Mouse (Mus musculus) forebrain, embryonic 11.5 days (tissue): ENCODE data around the gene Slc17a2. TPM values are rescaled to one million over a fixed set of nuclear protein-coding genes. Genes with fewer than 3 reads are reported as not detected.

ENCODE experiments used
- ATAC-seq: fragments of 200-750 bp; cut with Nextera tagmentation; replicated peaks from 2 replicates; pipeline ENCODE4 v1.8.0; 2017; ENCODE audit warnings: moderate TSS enrichment; ENCODE audit not compliant: low FRiP score
- DNase-seq: peaks from one replicate; pipeline ENCODE4 v3.0.0-alpha.2; 2017; ENCODE audit warnings: low spot score
- H3K27ac ChIP-seq: fragments of 300-500 bp; sonication (generic); 2 replicates; pipeline ENCODE4 v1.5.1; 2014; ENCODE audit warnings: low read depth, low read length
- H3K27me3 ChIP-seq: fragments of 300-500 bp; sonication (generic); 2 replicates; pipeline ENCODE4 v1.6.1; 2014; ENCODE audit warnings: mild to moderate bottlenecking, low read length, mixed read lengths; ENCODE audit not compliant: control insufficient read depth, insufficient read depth
- H3K36me3 ChIP-seq: fragments of 300-500 bp; sonication (generic); 2 replicates; pipeline ENCODE4 v1.6.1; 2014; ENCODE audit warnings: mild to moderate bottlenecking, low read length, moderate library complexity, mixed read lengths; ENCODE audit not compliant: control insufficient read depth, insufficient read depth
- H3K4me1 ChIP-seq: fragments of 300-500 bp; sonication (generic); replicated peaks from 2 replicates; pipeline ENCODE4 v1.6.1; 2014; ENCODE audit warnings: low read length, mixed read lengths; ENCODE audit not compliant: control insufficient read depth, insufficient read depth
- H3K4me2 ChIP-seq: fragments of 300-500 bp; sonication (generic); 2 replicates; pipeline ENCODE4 v1.6.1; 2014; ENCODE audit warnings: low read depth, mild to moderate bottlenecking, low read length, moderate library complexity, mixed read lengths; ENCODE audit not compliant: severe bottlenecking
- H3K4me3 ChIP-seq: fragments of 300-500 bp; sonication (generic); 2 replicates; pipeline ENCODE4 v1.5.1; 2014; ENCODE audit warnings: low read depth, low read length
- H3K9ac ChIP-seq: fragments of 300-500 bp; sonication (generic); 2 replicates; pipeline ENCODE4 v1.6.1; 2014; ENCODE audit warnings: low read length
- H3K9me3 ChIP-seq: fragments of 300-500 bp; sonication (generic); 2 replicates; pipeline ENCODE4 v1.6.1; 2016; ENCODE audit warnings: low read length, mixed read lengths; ENCODE audit not compliant: control insufficient read depth
- WGBS: fragments of 180-500 bp; shearing (Covaris S2); extraction: QIAGEN DNeasy Blood & Tissue Kit; methylation state at CpG from one replicate; pipeline ENCODE4 v1.1.7; 2014; 5-methylcytosine and 5-hydroxymethylcytosine counted together
- polyA plus RNA-seq: library from polyadenylated mRNA; unstranded; fragments of >200 nt; fragmentation: Nextera tagmentation; extraction: Ambion mirVana; gene quantifications from 2 replicates; pipeline ENCODE4 v1.2.1, GENCODE M21; 2014

The Slc17a2 gene
- polyA plus RNA-seq, 1 experiment from 2014 or later: not detected

- H3K9ac ChIP-seq: no peak overlapping the region
These were observed 55.0 kb downstream of the Slc17a2 start for GRCm38 (mm10) chr13:23861815-23862214.

DNA sequence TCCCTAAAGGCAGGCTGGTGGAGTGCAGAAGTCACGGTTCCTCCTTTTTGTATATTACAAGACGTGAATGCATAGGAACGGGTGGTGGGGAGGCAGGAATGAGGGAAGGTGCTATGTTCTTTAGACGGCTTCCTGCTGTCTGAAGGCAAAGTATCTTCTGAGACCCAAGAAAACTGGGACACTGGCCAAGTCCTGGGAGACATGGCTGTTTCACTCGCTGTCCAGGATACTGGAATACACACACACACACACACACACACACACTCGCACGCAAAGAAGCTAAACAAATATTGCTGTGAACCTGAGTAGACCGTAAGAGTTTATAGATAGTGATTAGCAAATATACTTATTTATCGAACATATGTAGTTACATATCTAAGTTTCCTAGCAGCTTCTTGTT lies 57.9 kb downstream of the Slc17a2 start:
- H3K4me1 ChIP-seq: no peaks in the 10 kb centered on the region
- no peak overlapping the region for H3K9ac ChIP-seq
- ATAC-seq: no peak
- H3K9me3 ChIP-seq: no peaks in the 10 kb centered on the region
- no peaks in the 10 kb centered on the region for H3K27me3 ChIP-seq
- H3K4me3 ChIP-seq: no peak overlapping the region
- DNase-seq: no peak
- WGBS: 91% methylated on average over 9 of the region's 9 CpGs
- no peak overlapping the region for H3K4me2 ChIP-seq
- no peaks in the 10 kb centered on the region for H3K36me3 ChIP-seq
- H3K27ac ChIP-seq: no peak overlapping the region

More at GRCm38 (mm10) chr13:23861815-23862214, 55.0 kb downstream of the Slc17a2 start:
- H3K36me3 ChIP-seq: no peaks in the 10 kb centered on the region
- no peaks in the 10 kb centered on the region for H3K4me1 ChIP-seq
- no peak overlapping the region for H3K27ac ChIP-seq
- H3K4me2 ChIP-seq: no peak overlapping the region
- ATAC-seq: no peak
- no peak overlapping the region for H3K4me3 ChIP-seq
- no peak for DNase-seq
- no peaks in the 10 kb centered on the region for H3K9me3 ChIP-seq
- H3K27me3 ChIP-seq: no peaks in the 10 kb centered on the region

GRCm38 (mm10) chr13:23866086-23866710 lies 59.4 kb downstream of the Slc17a2 start:
- 85% methylated on average over 9 of the region's 9 CpGs for WGBS
- DNase-seq (no peak), ATAC-seq (no peak)
- Histone ChIP-seq H3K27ac (no peak overlapping the region), H3K4me1 (no peaks in the 10 kb centered on the region), H3K27me3 (no peaks in the 10 kb centered on the region), H3K9ac (no peak overlapping the region), H3K36me3 (no peaks in the 10 kb centered on the region), H3K4me3 (no peak overlapping the region), H3K4me2 (no peak overlapping the region), H3K9me3 (no peaks in the 10 kb centered on the region)

- Histone ChIP-seq H3K4me1 (no peaks in the 10 kb centered on the region), H3K27ac (no peak overlapping the region), H3K36me3 (no peaks in the 10 kb centered on the region), H3K9ac (no peak overlapping the region), H3K9me3 (no peaks in the 10 kb centered on the region), H3K4me2 (no peak overlapping the region), H3K4me3 (no peak overlapping the region), H3K27me3 (no peaks in the 10 kb centered on the region)
- no peak for DNase-seq
- ATAC-seq: no peak
- 90% methylated on average over 6 of the region's 6 CpGs for WGBS
These were observed 60.2 kb downstream of the Slc17a2 start for GRCm38 (mm10) chr13:23867000-23867399.

DNA sequence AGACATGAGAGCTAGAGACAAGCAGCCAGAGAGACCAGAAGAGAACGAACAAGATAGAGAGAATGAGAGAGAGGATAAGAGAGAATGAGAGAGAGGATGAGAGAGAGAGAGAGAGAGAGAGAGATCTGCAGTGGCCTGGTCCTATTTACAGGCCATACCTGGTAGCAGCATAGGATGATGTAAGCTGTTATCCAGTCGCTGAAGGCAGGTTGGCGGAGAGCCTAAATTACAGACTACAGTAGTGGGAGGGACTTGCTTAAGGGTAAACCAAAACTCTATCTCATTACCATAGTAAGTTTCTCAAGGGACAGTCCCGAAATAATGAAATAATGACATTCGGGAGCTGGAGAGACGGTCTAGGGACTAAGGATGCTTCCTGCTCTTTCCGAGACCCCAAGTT lies 60.6 kb downstream of the Slc17a2 start, which contains the start of gene Slc17a1:
Gene Slc17a1, plus strand, starts transcription at position 346 of the 400 bp plus-strand sequence.
- 89% methylated on average over 7 of the region's 7 CpGs for WGBS
- Histone ChIP-seq H3K27me3 (no peaks in the 10 kb centered on the region), H3K9me3 (no peaks in the 10 kb centered on the region), H3K4me3 (no peak within 1 kb of the TSS), H3K4me2 (no peak within 1 kb of the TSS), H3K36me3 (no peaks in the 10 kb centered on the region), H3K9ac (no peak within 1 kb of the TSS), H3K4me1 (no peaks in the 10 kb centered on the region), H3K27ac (no peak within 1 kb of the TSS)
- no peak for ATAC-seq
- no peak for DNase-seq

DNA sequence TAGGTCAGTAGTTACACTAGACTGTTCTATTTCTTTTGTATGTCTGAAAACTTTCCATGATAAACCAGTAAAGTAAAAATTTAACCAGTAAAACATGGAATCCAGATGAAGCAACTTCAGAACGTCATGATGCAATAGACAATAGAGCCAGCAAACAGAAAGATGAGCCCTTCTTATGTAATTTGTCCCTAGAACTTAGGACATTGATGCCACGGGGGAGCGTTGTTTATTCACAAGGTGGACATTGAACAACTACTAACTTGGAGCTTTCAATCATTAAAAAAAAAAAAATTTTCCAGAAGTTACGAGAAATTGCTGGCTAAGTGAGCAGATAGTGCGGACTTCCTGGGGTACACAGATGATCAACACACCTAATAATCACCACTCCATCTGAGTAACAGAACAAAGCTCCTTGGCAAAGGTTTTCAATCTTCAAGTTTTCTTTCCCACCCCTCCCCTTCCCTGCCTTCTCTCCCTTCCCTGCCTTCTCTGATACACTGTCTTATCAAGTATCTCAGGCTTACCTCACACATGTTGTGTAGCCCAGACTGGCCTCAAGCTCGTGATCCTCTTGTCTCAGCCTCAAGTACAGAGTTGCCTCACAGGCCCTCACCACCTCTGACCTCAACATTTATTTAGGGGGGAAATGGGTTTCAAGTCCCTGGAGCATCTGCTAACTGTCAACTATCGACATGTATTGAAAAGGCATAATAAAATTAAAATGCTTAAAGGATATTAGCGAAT lies 62.2 kb downstream of the Slc17a2 start:
- no peak for ATAC-seq
- Histone ChIP-seq H3K9ac (no peak overlapping the region), H3K4me3 (no peak overlapping the region), H3K36me3 (no peaks in the 10 kb centered on the region), H3K9me3 (no peaks in the 10 kb centered on the region), H3K27me3 (no peaks in the 10 kb centered on the region), H3K27ac (no peak overlapping the region), H3K4me1 (no peaks in the 10 kb centered on the region), H3K4me2 (no peak overlapping the region)
- 91% methylated on average over 8 of the region's 8 CpGs for WGBS
- DNase-seq: no peak

DNA sequence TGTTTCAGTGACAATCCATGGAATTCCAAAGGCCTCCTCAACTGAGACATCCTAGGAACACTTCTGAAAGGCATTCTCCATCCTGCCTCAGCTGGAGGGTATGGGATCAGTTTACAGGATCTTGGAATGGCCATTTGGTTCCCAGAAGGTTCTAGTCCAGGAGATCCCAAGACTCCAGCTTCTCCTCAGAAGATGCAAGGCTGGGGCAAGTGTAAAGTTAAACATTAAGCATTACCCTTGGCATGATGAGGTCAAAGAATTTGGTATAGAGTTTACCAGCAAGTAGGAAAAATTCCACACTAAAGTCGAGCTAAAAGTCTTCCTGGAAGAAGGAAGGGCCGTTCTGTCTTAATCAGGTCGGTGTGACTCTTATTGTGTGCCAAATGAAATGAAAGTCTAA lies 63.2 kb downstream of the Slc17a2 start:
- H3K27ac ChIP-seq: no peak overlapping the region
- no peak for DNase-seq
- no peak overlapping the region for H3K9ac ChIP-seq
- no peaks in the 10 kb centered on the region for H3K27me3 ChIP-seq
- H3K4me3 ChIP-seq: no peak overlapping the region
- H3K4me2 ChIP-seq: no peak overlapping the region
- H3K36me3 ChIP-seq: no peaks in the 10 kb centered on the region
- no peaks in the 10 kb centered on the region for H3K9me3 ChIP-seq
- WGBS: 84% methylated on average over 3 of the region's 3 CpGs
- H3K4me1 ChIP-seq: no peaks in the 10 kb centered on the region
- ATAC-seq: no peak

GRCm38 (mm10) chr13:23873141-23873540 lies 66.3 kb downstream of the Slc17a2 start:
- no peak overlapping the region for H3K27ac ChIP-seq
- H3K9ac ChIP-seq: no peak overlapping the region
- H3K4me2 ChIP-seq: no peak overlapping the region
- DNase-seq: no peak
- H3K36me3 ChIP-seq: no peaks in the 10 kb centered on the region
- 85% methylated on average over 5 of the region's 5 CpGs for WGBS
- no peaks in the 10 kb centered on the region for H3K4me1 ChIP-seq
- ATAC-seq: no peak
- H3K4me3 ChIP-seq: no peak overlapping the region
- no peaks in the 10 kb centered on the region for H3K27me3 ChIP-seq
- H3K9me3 ChIP-seq: no peaks in the 10 kb centered on the region
